Mouse (Mus musculus) heart, embryonic 11.5 days (tissue): ENCODE measurements around the gene Atp2b2. TPM values are rescaled to one million over a fixed set of nuclear protein-coding genes. Genes with fewer than 3 reads are reported as not detected.

ENCODE experiments used
- ATAC-seq: fragments of 200-750 bp; cut with Nextera tagmentation; replicated peaks from 2 replicates; pipeline ENCODE4 v1.8.0; 2017; ENCODE audit warnings: moderate library complexity; ENCODE audit not compliant: insufficient number of reproducible peaks, low FRiP score, low TSS enrichment
- H3K27ac ChIP-seq: fragments of 300-500 bp; sonication (generic); 2 replicates; pipeline ENCODE4 v1.5.1; 2014; ENCODE audit warnings: mild to moderate bottlenecking, low read depth, low read length
- H3K27me3 ChIP-seq: fragments of 300-500 bp; sonication (generic); 2 replicates; pipeline ENCODE4 v1.6.1; 2014; ENCODE audit warnings: mild to moderate bottlenecking, low read length, mixed read lengths; ENCODE audit not compliant: control insufficient read depth, insufficient read depth
- H3K36me3 ChIP-seq: fragments of 300-500 bp; sonication (generic); 2 replicates; pipeline ENCODE4 v1.6.1; 2014; ENCODE audit warnings: mild to moderate bottlenecking, low read length, moderate library complexity, mixed read lengths; ENCODE audit not compliant: control insufficient read depth, insufficient read depth
- H3K4me1 ChIP-seq: fragments of 300-500 bp; sonication (generic); 2 replicates; pipeline ENCODE4 v1.6.1; 2014; ENCODE audit warnings: low read length; ENCODE audit not compliant: control insufficient read depth, insufficient read depth
- H3K4me2 ChIP-seq: fragments of 300-500 bp; sonication (generic); 2 replicates; pipeline ENCODE4 v1.6.1; 2014; ENCODE audit warnings: mild to moderate bottlenecking, moderate library complexity
- H3K4me3 ChIP-seq: fragments of 300-500 bp; sonication (generic); 2 replicates; pipeline ENCODE4 v1.5.1; 2014; ENCODE audit warnings: low read depth, low read length
- H3K9ac ChIP-seq: fragments of 300-500 bp; sonication (generic); 2 replicates; pipeline ENCODE4 v1.6.1; 2014; ENCODE audit warnings: mild to moderate bottlenecking, low read depth, low read length, moderate library complexity
- H3K9me3 ChIP-seq: fragments of 300-500 bp; sonication (generic); replicated peaks from 2 replicates; pipeline ENCODE4 v1.6.1; 2016; ENCODE audit warnings: low read length; ENCODE audit not compliant: control insufficient read depth
- WGBS: fragments of 180-500 bp; shearing (Covaris S2); extraction: QIAGEN DNeasy Blood & Tissue Kit; methylation state at CpG from one replicate; pipeline ENCODE4 v1.1.7; 2014; ENCODE audit not compliant: insufficient replicate concordance; 5-methylcytosine and 5-hydroxymethylcytosine counted together
- polyA plus RNA-seq: library from polyadenylated mRNA; unstranded; fragments of >200 nt; fragmentation: Nextera tagmentation; extraction: Ambion mirVana; gene quantifications from 2 replicates; pipeline ENCODE4 v1.2.1, GENCODE M21; 2014

The Atp2b2 gene
- polyA plus RNA-seq, 1 experiment from 2014 or later, result 0.40 TPM

- no peak for ATAC-seq
- Histone ChIP-seq H3K27me3 (0 out of 2 replicates have a peak, but pooled peaks cover 4% of the 10 kb centered on the region), H3K27ac (no peak overlapping the region), H3K4me3 (no peak overlapping the region), H3K36me3 (no peaks in the 10 kb centered on the region), H3K9ac (no peak overlapping the region), H3K4me1 (no peaks in the 10 kb centered on the region), H3K9me3 (no peaks in the 10 kb centered on the region), H3K4me2 (no peak overlapping the region)
- 79% methylated on average over 8 of the region's 8 CpGs for WGBS
Measured at GRCm38 (mm10) chr6:113978673-113979072, 63.7 kb downstream of the Atp2b2 start.

GRCm38 (mm10) chr6:113978091-113978650 is 64.2 kb downstream of the Atp2b2 start:
- Histone ChIP-seq H3K36me3 (no peaks in the 10 kb centered on the region), H3K27me3 (0 out of 2 replicates have a peak, but pooled peaks cover 4% of the 10 kb centered on the region)

DNA sequence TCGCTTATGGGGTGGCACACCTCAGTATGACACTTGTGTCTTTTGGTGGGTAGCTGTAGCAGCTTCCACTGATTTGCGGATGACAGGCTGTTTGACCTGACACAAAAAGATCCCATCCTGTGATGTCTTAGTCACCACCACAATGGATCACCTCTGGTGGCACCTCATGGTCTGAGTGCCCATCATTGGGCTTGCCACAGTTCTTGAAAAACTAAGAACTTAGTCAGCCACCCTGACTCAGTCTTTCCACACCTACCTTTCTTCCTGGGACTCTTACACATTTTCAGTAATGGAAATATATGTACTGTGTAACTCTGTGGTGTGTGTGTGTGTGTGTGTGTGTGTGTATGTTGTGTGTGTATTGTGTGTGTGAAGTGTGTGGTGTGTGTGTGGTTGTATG is 71.5 kb downstream of the Atp2b2 start:
- peaks cover 5% of the 10 kb centered on the region for H3K27me3 ChIP-seq

More at GRCm38 (mm10) chr6:113978091-113978650, 64.2 kb downstream of the Atp2b2 start:
- WGBS, result 62% methylated on average over 5 of the region's 5 CpGs
- Histone ChIP-seq H3K9ac (no peak overlapping the region), H3K4me1 (no peaks in the 10 kb centered on the region), H3K4me3 (no peak overlapping the region), H3K4me2 (no peak overlapping the region), H3K27ac (no peak overlapping the region), H3K9me3 (no peaks in the 10 kb centered on the region)
- no peak for ATAC-seq

GRCm38 (mm10) chr6:113970464-113970863 is 71.9 kb downstream of the Atp2b2 start:
- no peaks in the 10 kb centered on the region for H3K4me1 ChIP-seq
- peaks cover 7% of the 10 kb centered on the region for H3K27me3 ChIP-seq
- no peaks in the 10 kb centered on the region for H3K9me3 ChIP-seq
- no peak overlapping the region for H3K9ac ChIP-seq
- H3K36me3 ChIP-seq, result no peaks in the 10 kb centered on the region
- no peak overlapping the region for H3K27ac ChIP-seq
- no peak overlapping the region for H3K4me3 ChIP-seq
- H3K4me2 ChIP-seq, result no peak overlapping the region
- no peak for ATAC-seq
- WGBS, result 48% methylated on average over 9 of the region's 9 CpGs

More for the DNA sequence above, 71.5 kb downstream of the Atp2b2 start:
- no peak overlapping the region for H3K4me3 ChIP-seq
- no peak for ATAC-seq
- H3K4me2 ChIP-seq, result no peak overlapping the region
- H3K9me3 ChIP-seq, result no peaks in the 10 kb centered on the region
- no peaks in the 10 kb centered on the region for H3K36me3 ChIP-seq
- no peaks in the 10 kb centered on the region for H3K4me1 ChIP-seq
- no peak overlapping the region for H3K27ac ChIP-seq
- WGBS, result 76% methylated on average over 2 of the region's 2 CpGs
- H3K9ac ChIP-seq, result no peak overlapping the region

- WGBS, result 46% methylated on average over 3 of the region's 3 CpGs
- Histone ChIP-seq H3K9ac (no peak overlapping the region), H3K4me2 (no peak overlapping the region), H3K27ac (no peak overlapping the region), H3K9me3 (no peaks in the 10 kb centered on the region), H3K4me1 (no peaks in the 10 kb centered on the region), H3K27me3 (peaks cover 7% of the 10 kb centered on the region), H3K4me3 (no peak overlapping the region), H3K36me3 (no peaks in the 10 kb centered on the region)
- ATAC-seq, result no peak
Measured at GRCm38 (mm10) chr6:113969751-113970150, 72.7 kb downstream of the Atp2b2 start.

- WGBS, result 11% methylated on average over 3 of the region's 3 CpGs
- Histone ChIP-seq H3K4me1 (no peaks in the 10 kb centered on the region), H3K27ac (no peak overlapping the region), H3K36me3 (no peaks in the 10 kb centered on the region), H3K4me3 (no peak overlapping the region), H3K9me3 (no peaks in the 10 kb centered on the region), H3K9ac (no peak overlapping the region), H3K4me2 (no peak overlapping the region), H3K27me3 (peaks cover 4% of the 10 kb centered on the region; the same call in 1 of the 2 replicates)
- no peak for ATAC-seq
Measured at GRCm38 (mm10) chr6:113962811-113963210, 79.6 kb downstream of the Atp2b2 start.

- H3K9ac ChIP-seq, result no peak overlapping the region
- 69% methylated on average over 2 of the region's 2 CpGs for WGBS
Measured at GRCm38 (mm10) chr6:113961658-113962057, 80.8 kb downstream of the Atp2b2 start.

GRCm38 (mm10) chr6:113959336-113959735 is 83.1 kb downstream of the Atp2b2 start:
- ATAC-seq, result no peak

More at GRCm38 (mm10) chr6:113961658-113962057, 80.8 kb downstream of the Atp2b2 start:
- ATAC-seq, result no peak
- no peaks in the 10 kb centered on the region for H3K9me3 ChIP-seq
- no peak overlapping the region for H3K4me3 ChIP-seq
- peaks cover 6% of the 10 kb centered on the region for H3K27me3 ChIP-seq
- H3K36me3 ChIP-seq, result no peaks in the 10 kb centered on the region
- no peak overlapping the region for H3K4me2 ChIP-seq
- H3K4me1 ChIP-seq, result no peaks in the 10 kb centered on the region
- H3K27ac ChIP-seq, result no peak overlapping the region

GRCm38 (mm10) chr6:113958714-113959113 is 83.7 kb downstream of the Atp2b2 start:
- Histone ChIP-seq H3K4me3 (no peak overlapping the region), H3K4me1 (no peaks in the 10 kb centered on the region), H3K36me3 (no peaks in the 10 kb centered on the region), H3K9me3 (no peaks in the 10 kb centered on the region), H3K27ac (no peak overlapping the region), H3K9ac (no peak overlapping the region), H3K4me2 (no peak overlapping the region), H3K27me3 (peaks cover 2% of the 10 kb centered on the region; the same call in 1 of the 2 replicates)
- ATAC-seq, result no peak
- 55% methylated on average over 2 of the region's 2 CpGs for WGBS

More at GRCm38 (mm10) chr6:113959336-113959735, 83.1 kb downstream of the Atp2b2 start:
- Histone ChIP-seq H3K27ac (no peak overlapping the region), H3K4me2 (no peak overlapping the region), H3K27me3 (peaks cover 2% of the 10 kb centered on the region; the same call in 1 of the 2 replicates), H3K9me3 (no peaks in the 10 kb centered on the region), H3K4me3 (no peak overlapping the region), H3K9ac (no peak overlapping the region), H3K4me1 (no peaks in the 10 kb centered on the region), H3K36me3 (no peaks in the 10 kb centered on the region)
- whole genome bisulfite sequencing, result 62% methylated on average over 1 of the region's 1 CpGs
